Mouse (Mus musculus) embryonic facial prominence, embryonic 11.5 days (tissue): ENCODE measurements around the gene Aprt. TPM values are rescaled to one million over a fixed set of nuclear protein-coding genes. Genes with fewer than 3 reads are reported as not detected.

Experiments
- ATAC-seq: fragments of 200-750 bp; cut with Nextera tagmentation; replicated peaks from 2 replicates; pipeline ENCODE4 v1.8.0; 2017; ENCODE audit warnings: low read depth; ENCODE audit not compliant: insufficient number of reproducible peaks, low FRiP score, low TSS enrichment
- DNase-seq: peaks from one replicate; pipeline ENCODE4 v3.0.0-alpha.2; 2015; ENCODE audit warnings: low spot score
- H3K27ac ChIP-seq: fragments of 300-500 bp; sonication (generic); replicated peaks from 2 replicates; pipeline ENCODE4 v1.5.1; 2014; ENCODE audit warnings: mild to moderate bottlenecking, low read depth, low read length, control low read depth
- H3K27me3 ChIP-seq: fragments of 300-500 bp; sonication (generic); 2 replicates; pipeline ENCODE4 v1.6.1; 2014; ENCODE audit warnings: mild to moderate bottlenecking, low read length, moderate library complexity, mixed read lengths; ENCODE audit not compliant: control insufficient read depth, insufficient read depth
- H3K36me3 ChIP-seq: fragments of 300-500 bp; sonication (generic); replicated peaks from 2 replicates; pipeline ENCODE4 v1.6.1; 2014; ENCODE audit warnings: low read depth, mild to moderate bottlenecking, low read length, moderate library complexity, mixed read lengths; ENCODE audit not compliant: control insufficient read depth, insufficient read depth
- H3K4me1 ChIP-seq: fragments of 300-500 bp; sonication (generic); 2 replicates; pipeline ENCODE4 v1.6.1; 2014; ENCODE audit warnings: low read length, mixed read lengths; ENCODE audit not compliant: control insufficient read depth, insufficient read depth
- H3K4me2 ChIP-seq: fragments of 300-500 bp; sonication (generic); 2 replicates; pipeline ENCODE4 v1.6.1; 2014; ENCODE audit warnings: low read depth, mild to moderate bottlenecking, control low read depth, low read length, moderate library complexity
- H3K4me3 ChIP-seq: fragments of 300-500 bp; sonication (generic); 2 replicates; pipeline ENCODE4 v1.5.1; 2014; ENCODE audit warnings: low read depth, low read length, control low read depth
- H3K9ac ChIP-seq: fragments of 300-500 bp; sonication (generic); replicated peaks from 2 replicates; pipeline ENCODE4 v1.6.1; 2014; ENCODE audit warnings: mild to moderate bottlenecking, control low read depth, low read length
- H3K9me3 ChIP-seq: fragments of 300-500 bp; sonication (generic); replicated peaks from 2 replicates; pipeline ENCODE4 v1.6.1; 2016; ENCODE audit warnings: mild to moderate bottlenecking, low read length, inconsistent platforms, mixed read lengths; ENCODE audit not compliant: control insufficient read depth
- WGBS: fragments of 180-500 bp; shearing (Covaris S2); extraction: QIAGEN DNeasy Blood & Tissue Kit; methylation state at CpG from one replicate; pipeline ENCODE4 v1.1.7; 2014; 5-methylcytosine and 5-hydroxymethylcytosine counted together
- polyA plus RNA-seq: library from polyadenylated mRNA; unstranded; fragments of >200 nt; fragmentation: Nextera tagmentation; extraction: Ambion mirVana; gene quantifications from 2 replicates; pipeline ENCODE4 v1.2.1, GENCODE M21; 2014

Gene Aprt
- polyA plus RNA-seq, 1 experiment from 2014 or later, result 246 TPM

GRCm38 (mm10) chr8:122604640-122605039 is 27.9 kb upstream of the Aprt start:
- Histone ChIP-seq H3K27me3 (no peaks in the 10 kb centered on the region), H3K36me3 (no peaks in the 10 kb centered on the region), H3K9ac (no peak overlapping the region), H3K9me3 (no peaks in the 10 kb centered on the region), H3K4me1 (no peaks in the 10 kb centered on the region), H3K27ac (no peak overlapping the region), H3K4me3 (no peak overlapping the region), H3K4me2 (no peak overlapping the region)
- ATAC-seq (no peak), DNase-seq (no peak)
- 68% methylated on average over 1 of the region's 1 CpGs for WGBS

- Histone ChIP-seq H3K4me3 (no peak overlapping the region), H3K27ac (no peak overlapping the region), H3K9me3 (no peaks in the 10 kb centered on the region), H3K27me3 (no peaks in the 10 kb centered on the region), H3K4me2 (no peak overlapping the region), H3K4me1 (no peaks in the 10 kb centered on the region), H3K9ac (no peak overlapping the region), H3K36me3 (no peaks in the 10 kb centered on the region)
- DNase-seq (no peak), ATAC-seq (no peak)
- WGBS, result 90% methylated on average over 9 of the region's 9 CpGs
These were observed 24.0 kb upstream of the Aprt start for GRCm38 (mm10) chr8:122600666-122601065.

DNA sequence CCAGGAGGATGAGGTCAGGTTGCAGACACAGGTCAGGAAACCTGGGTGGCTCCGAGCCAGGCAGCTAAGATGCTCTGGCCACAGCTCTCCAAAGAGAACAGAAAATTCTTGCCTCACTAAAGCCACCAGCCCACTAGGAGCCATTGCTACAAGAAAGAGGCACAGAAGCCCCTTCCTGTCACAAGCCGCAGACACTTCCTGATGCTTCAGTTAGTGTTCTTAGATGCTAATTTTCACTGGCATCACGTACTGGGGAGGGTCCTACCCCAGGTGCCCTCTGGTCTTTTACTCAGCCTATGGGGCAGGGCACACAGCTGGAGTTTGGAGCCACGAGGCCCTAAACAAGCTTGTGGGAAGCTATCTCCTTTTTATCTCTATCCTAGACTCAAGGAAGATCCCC is 19.3 kb upstream of the Aprt start:
- Histone ChIP-seq H3K9ac (no peak overlapping the region), H3K4me3 (no peak overlapping the region), H3K4me2 (no peak overlapping the region), H3K27ac (no peak overlapping the region), H3K36me3 (no peaks in the 10 kb centered on the region), H3K27me3 (no peaks in the 10 kb centered on the region), H3K4me1 (no peaks in the 10 kb centered on the region), H3K9me3 (no peaks in the 10 kb centered on the region)
- ATAC-seq (no peak), DNase-seq (no peak)
- 40% methylated on average over 4 of the region's 4 CpGs for WGBS

- Histone ChIP-seq H3K4me2 (no peak overlapping the region), H3K27ac (no peak overlapping the region), H3K27me3 (no peaks in the 10 kb centered on the region), H3K9me3 (no peaks in the 10 kb centered on the region), H3K36me3 (no peaks in the 10 kb centered on the region), H3K4me3 (no peak overlapping the region), H3K9ac (0 out of 2 replicates have a peak overlapping the region, but pooled peaks have one; percentile 3), H3K4me1 (no peaks in the 10 kb centered on the region)
- DNase-seq, result no peak
- 75% methylated on average over 19 of the region's 19 CpGs for WGBS
- ATAC-seq, result no peak
These were observed 17.2 kb upstream of the Aprt start for GRCm38 (mm10) chr8:122593783-122594507.

DNA sequence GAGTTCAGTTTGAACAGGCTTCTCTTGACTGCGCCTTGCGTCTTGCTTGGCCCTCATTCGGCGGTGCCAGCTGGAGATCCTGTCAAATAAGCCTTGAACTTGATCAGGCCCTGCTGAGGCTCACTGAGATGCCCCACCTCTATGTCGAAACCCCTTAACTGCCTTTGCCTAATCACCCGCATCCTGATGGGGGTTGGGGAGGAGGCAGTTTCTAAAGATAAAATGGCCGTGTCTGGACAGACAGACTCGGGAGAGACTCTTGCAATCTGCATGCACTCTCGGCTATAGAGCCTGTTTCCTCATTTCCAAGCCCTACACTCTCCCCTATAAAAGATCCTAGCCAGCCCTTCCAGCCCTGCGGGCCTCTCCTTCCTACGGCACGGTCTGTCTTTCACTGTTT is 16.5 kb upstream of the Aprt start:
- H3K4me2 ChIP-seq, result no peak overlapping the region
- ATAC-seq (no peak), DNase-seq (no peak)
- no peak overlapping the region for H3K27ac ChIP-seq
- H3K27me3 ChIP-seq, result no peaks in the 10 kb centered on the region
- H3K4me3 ChIP-seq, result no peak overlapping the region
- H3K9ac ChIP-seq, result no peak overlapping the region
- no peaks in the 10 kb centered on the region for H3K4me1 ChIP-seq
- WGBS, result 74% methylated on average over 12 of the region's 12 CpGs
- H3K36me3 ChIP-seq, result no peaks in the 10 kb centered on the region
- H3K9me3 ChIP-seq, result no peaks in the 10 kb centered on the region

- Histone ChIP-seq H3K4me2 (no peak overlapping the region), H3K9ac (no peak overlapping the region), H3K4me3 (no peak overlapping the region), H3K27ac (no peak overlapping the region), H3K27me3 (no peaks in the 10 kb centered on the region), H3K9me3 (no peaks in the 10 kb centered on the region), H3K36me3 (no peaks in the 10 kb centered on the region), H3K4me1 (no peaks in the 10 kb centered on the region; the same call in 1 of the 2 replicates)
- WGBS, result 81% methylated on average over 10 of the region's 10 CpGs
- DNase-seq, result no peak
- no peak for ATAC-seq
These were observed 10.0 kb upstream of the Aprt start for GRCm38 (mm10) chr8:122586749-122587148.

DNA sequence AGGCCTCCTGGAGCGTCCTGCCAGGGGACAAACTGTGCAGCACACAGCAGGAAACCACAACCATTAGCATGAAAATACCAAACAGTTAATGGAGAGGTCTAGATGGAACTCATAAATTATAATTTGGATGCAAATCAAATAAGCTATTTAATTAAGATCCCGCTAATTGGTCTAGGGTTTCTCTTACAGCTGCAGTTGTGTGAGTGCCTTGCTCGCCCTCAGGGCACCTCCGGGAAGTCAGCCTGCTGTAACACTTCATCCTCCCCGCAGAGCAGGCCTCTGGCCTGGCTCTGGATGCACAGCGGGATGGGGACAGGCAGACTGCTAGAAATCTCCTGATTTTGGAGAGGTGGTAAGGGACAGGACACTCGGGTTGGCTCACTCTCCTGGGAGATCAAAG is 9.5 kb upstream of the Aprt start:
- DNase-seq, result no peak
- Histone ChIP-seq H3K27me3 (no peaks in the 10 kb centered on the region), H3K36me3 (no peaks in the 10 kb centered on the region), H3K4me3 (no peak overlapping the region), H3K9ac (no peak overlapping the region), H3K4me2 (no peak overlapping the region), H3K4me1 (no peaks in the 10 kb centered on the region; the same call in 1 of the 2 replicates), H3K27ac (no peak overlapping the region), H3K9me3 (no peaks in the 10 kb centered on the region)
- no peak for ATAC-seq
- WGBS, result 52% methylated on average over 7 of the region's 7 CpGs

GRCm38 (mm10) chr8:122585411-122585891 is 8.7 kb upstream of the Aprt start:
- Histone ChIP-seq H3K9ac (no peak overlapping the region), H3K27me3 (no peaks in the 10 kb centered on the region), H3K4me1 (no peaks in the 10 kb centered on the region; the same call in 1 of the 2 replicates), H3K9me3 (no peaks in the 10 kb centered on the region), H3K4me3 (no peak overlapping the region), H3K4me2 (no peak overlapping the region), H3K36me3 (no peaks in the 10 kb centered on the region), H3K27ac (no peak overlapping the region)
- DNase-seq, result no peak
- ATAC-seq, result no peak
- 52% methylated on average over 14 of the region's 14 CpGs for WGBS
